Mouse (Mus musculus) testis, adult 2 months (tissue): ENCODE measurements around the gene Dennd1b.

Experiments used
- CTCF ChIP-seq: fragments of 200-500 bp; IDR thresholded peaks from 2 replicates; pipeline ENCODE4 v1.5.1; 2012; ENCODE audit warnings: low read depth, mild to moderate bottlenecking, inconsistent platforms, low read length, moderate library complexity; ENCODE audit not compliant: control insufficient read depth, insufficient read depth, insufficient replicate concordance
- POLR2A ChIP-seq: fragments of 200-500 bp; IDR thresholded peaks from 2 replicates; pipeline ENCODE4 v1.6.1; 2012; ENCODE audit warnings: low read depth, mild to moderate bottlenecking, inconsistent platforms, low read length, moderate library complexity; ENCODE audit not compliant: control insufficient read depth

- TF ChIP-seq CTCF (no peak), POLR2A (no peak)
Measured at GRCm38 (mm10) chr1:139077989-139078388, 114.8 kb downstream of the Dennd1b start.
